ENCODE assay signal across 23 mouse cellular contexts in genomic region chr8:94725998-94726397, GRCm38 (mm10). TPM values are rescaled to one million over a fixed set of nuclear protein-coding genes. Genes with fewer than 3 reads are reported as not detected.
"Had no signal": no experiment of that assay in that cellular context is flagged by ENCODE, and none has a peak within 500 bp of the region (broad histone marks: within the 10 kb centered on the region; RNA-seq: fewer than 3 reads in every experiment).

No protein-coding gene starts in this region.

- H3K9me3 ChIP-seq: hindbrain, embryonic 15.5 days; liver, embryonic 13.5 days; lung, embryonic 15.5 days; midbrain, embryonic 10.5 days; midbrain, embryonic 13.5 days; neural tube, embryonic 13.5 days; stomach, embryonic 15.5 days had no signal

- H3K4me2 ChIP-seq: hindbrain, embryonic 15.5 days; liver, embryonic 13.5 days; lung, embryonic 15.5 days; midbrain, embryonic 13.5 days; neural tube, embryonic 13.5 days; stomach, embryonic 15.5 days had no signal

- ATAC-seq: intestine, postnatal 0 days; midbrain, embryonic 13.5 days; midbrain, embryonic 16.5 days had no signal

- H3K27me3 ChIP-seq: hindbrain, embryonic 15.5 days; liver, embryonic 13.5 days; lung, embryonic 15.5 days; midbrain, embryonic 13.5 days; neural tube, embryonic 13.5 days; stomach, embryonic 15.5 days had no signal

- H3K36me3 ChIP-seq: hindbrain, embryonic 15.5 days; liver, embryonic 13.5 days; lung, embryonic 15.5 days; midbrain, embryonic 10.5 days; midbrain, embryonic 13.5 days; neural tube, embryonic 13.5 days; stomach, embryonic 15.5 days had no signal

- DNase-seq: kidney, postnatal 25 days; layer of hippocampus, postnatal 36 days; liver, embryonic 13.5 days; retina, postnatal 1 day; right cerebral cortex, postnatal 25 days; spleen, adult 18-20 months; thymus, postnatal 25 days had no signal

- H3K4me3 ChIP-seq: hindbrain, embryonic 15.5 days; left cerebral cortex, adult 2 months; liver, embryonic 13.5 days; lung, embryonic 15.5 days; megakaryocyte, embryonic 14.5 days; midbrain, embryonic 10.5 days; midbrain, embryonic 13.5 days; myocyte; neural tube, embryonic 13.5 days; stomach, embryonic 15.5 days had no signal

- H3K27ac ChIP-seq: hindbrain, embryonic 15.5 days; left cerebral cortex, adult 2 months; liver, embryonic 13.5 days; lung, embryonic 15.5 days; midbrain, embryonic 10.5 days; midbrain, embryonic 13.5 days; neural tube, embryonic 13.5 days; stomach, embryonic 15.5 days had no signal

- H3K4me1 ChIP-seq: hindbrain, embryonic 15.5 days; lung, embryonic 15.5 days; midbrain, embryonic 10.5 days; midbrain, embryonic 13.5 days; neural tube, embryonic 13.5 days had no signal

- H3K9ac ChIP-seq: hindbrain, embryonic 15.5 days; liver, embryonic 13.5 days; lung, embryonic 15.5 days; midbrain, embryonic 13.5 days; neural tube, embryonic 13.5 days; stomach, embryonic 15.5 days had no signal

RNA-seq across cellular contexts. Expression of gene Ccl22, which starts 19.4 kb away (rescaled TPM):
- total RNA-seq: layer of hippocampus, postnatal 10 days; layer of hippocampus, postnatal 36 days; neutrophil, adult 5-6 weeks had no signal
- polyA plus RNA-seq: hindbrain, embryonic 15.5 days; intestine, embryonic 14.5 days; limb, embryonic 11.5 days; midbrain, embryonic 10.5 days; midbrain, embryonic 13.5 days; midbrain, embryonic 16.5 days; myocyte; neural tube, embryonic 13.5 days; stomach, embryonic 15.5 days had no signal

RNA-seq across cellular contexts. Expression of gene Pllp, which starts 29.9 kb away (rescaled TPM):
- total RNA-seq: monocyte, adult 5-6 weeks had no signal

RNA-seq across cellular contexts. Expression of gene Cx3cl1, which starts 45.8 kb away (rescaled TPM):
- total RNA-seq: monocyte, adult 5-6 weeks; neutrophil, adult 5-6 weeks had no signal
